Mouse (Mus musculus) cortical plate, adult 2 months (tissue): Measurements from ENCODE around the gene Rassf10. TPM values are rescaled to one million over a fixed set of nuclear protein-coding genes. Genes with fewer than 3 reads are reported as not detected.

Experiments used
- H3K27ac ChIP-seq: fragments of 200-500 bp; 2 replicates; pipeline ENCODE4 v1.5.1; 2012; ENCODE audit warnings: low read length, control low read depth, inconsistent platforms; ENCODE audit not compliant: insufficient read depth
- H3K4me1 ChIP-seq: fragments of 200-500 bp; 2 replicates; pipeline ENCODE4 v1.6.1; 2011; ENCODE audit warnings: low read length; ENCODE audit not compliant: control insufficient read depth, insufficient read depth
- H3K4me3 ChIP-seq: fragments of 200-500 bp; 2 replicates; pipeline ENCODE4 v1.5.1; 2011; ENCODE audit warnings: mild to moderate bottlenecking, low read length, control low read depth; ENCODE audit not compliant: insufficient read depth
- CTCF ChIP-seq: fragments of 200-500 bp; IDR thresholded peaks from 2 replicates; pipeline ENCODE4 v1.5.1; 2011; ENCODE audit warnings: mild to moderate bottlenecking, control low read depth, low read length; ENCODE audit not compliant: insufficient read depth; ENCODE audit errors: extremely low read depth
- POLR2A ChIP-seq: fragments of 200-500 bp; IDR thresholded peaks from 2 replicates; pipeline ENCODE4 v1.6.1; 2011; ENCODE audit warnings: mild to moderate bottlenecking, low read length, control low read depth; ENCODE audit not compliant: insufficient read depth; ENCODE audit errors: extremely low read depth
- polyA plus RNA-seq: library from polyadenylated mRNA; depleted of rRNA; stranded (reverse); fragments of >200 nt; gene quantifications from 2 replicates; pipeline ENCODE4 v1.2.3, GENCODE M21; 2012

Gene Rassf10
- polyA plus RNA-seq, 1 experiment: 1.3 TPM

GRCm38 (mm10) chr7:112992928-112993327 lies 39.2 kb downstream of the Rassf10 start:
- TF ChIP-seq CTCF (no peak), POLR2A (no peak)
- H3K4me3 ChIP-seq: no peak overlapping the region
- no peak overlapping the region for H3K27ac ChIP-seq
- no peaks in the 10 kb centered on the region for H3K4me1 ChIP-seq

GRCm38 (mm10) chr7:113003565-113004255 lies 49.9 kb downstream of the Rassf10 start:
- Histone ChIP-seq H3K4me1 (no peaks in the 10 kb centered on the region), H3K27ac (no peak overlapping the region), H3K4me3 (no peak overlapping the region)
- TF ChIP-seq POLR2A (no peak), CTCF (no peak)

DNA sequence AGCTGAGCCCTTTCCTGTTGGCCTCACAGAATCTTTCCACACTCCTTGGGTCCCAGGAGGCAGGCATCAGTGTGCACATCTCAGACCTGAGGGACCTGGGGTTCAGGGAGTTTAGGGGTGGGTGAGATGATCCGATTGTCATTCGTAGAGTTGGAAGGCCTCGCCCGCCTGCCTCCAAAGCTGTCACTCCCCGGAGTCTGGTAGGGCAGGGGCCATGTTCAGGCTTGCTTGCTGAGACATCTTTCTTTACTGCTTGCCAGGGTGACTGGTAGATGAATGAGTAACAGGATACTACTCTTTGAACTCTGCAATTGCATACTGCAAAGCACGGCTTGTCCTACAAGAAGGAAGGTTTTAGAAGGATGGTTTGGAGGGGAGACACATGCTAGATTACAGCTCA lies 52.0 kb downstream of the Rassf10 start:
- Histone ChIP-seq H3K4me1 (no peaks in the 10 kb centered on the region), H3K27ac (no peak overlapping the region), H3K4me3 (no peak overlapping the region)
- TF ChIP-seq CTCF (no peak), POLR2A (no peak)
